Mouse (Mus musculus) gastrocnemius, postnatal 10 days (tissue): ENCODE data around the gene Ccl20. TPM values are rescaled to one million over a fixed set of nuclear protein-coding genes. Genes with fewer than 3 reads are reported as not detected.

ENCODE experiments used
- DNase-seq: peaks from one replicate; pipeline ENCODE4 v3.0.0; 2021; ENCODE audit warnings: mixed read lengths
- total RNA-seq, 2 experiments: library from RNA; stranded (reverse); gene quantifications; 2 replicates each; pipeline ENCODE4 v1.2.3; 2021

Gene Ccl20
- total RNA-seq, 2 experiments from 2014 or later, result not detected

DNA sequence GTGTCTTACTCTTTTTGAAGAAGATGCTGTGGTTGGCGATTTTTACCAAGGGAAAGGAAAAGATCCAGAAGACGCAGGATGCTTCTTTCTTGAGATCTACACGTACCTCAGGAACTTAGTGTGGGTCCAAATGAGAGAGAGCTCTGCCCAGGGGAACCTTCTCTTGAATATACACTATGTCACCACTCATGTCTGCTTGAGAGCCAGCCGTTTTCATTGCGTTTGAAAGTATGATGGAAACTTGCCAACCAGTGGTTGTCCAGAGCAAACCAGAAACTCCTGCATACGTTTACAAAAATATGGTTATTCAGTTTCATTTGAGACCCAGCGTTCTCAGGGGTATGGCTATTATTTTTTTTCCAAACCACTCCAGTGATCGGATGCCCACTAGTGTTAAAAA, 24.9 kb downstream of the Ccl20 start:
- no peak for DNase-seq

DNA sequence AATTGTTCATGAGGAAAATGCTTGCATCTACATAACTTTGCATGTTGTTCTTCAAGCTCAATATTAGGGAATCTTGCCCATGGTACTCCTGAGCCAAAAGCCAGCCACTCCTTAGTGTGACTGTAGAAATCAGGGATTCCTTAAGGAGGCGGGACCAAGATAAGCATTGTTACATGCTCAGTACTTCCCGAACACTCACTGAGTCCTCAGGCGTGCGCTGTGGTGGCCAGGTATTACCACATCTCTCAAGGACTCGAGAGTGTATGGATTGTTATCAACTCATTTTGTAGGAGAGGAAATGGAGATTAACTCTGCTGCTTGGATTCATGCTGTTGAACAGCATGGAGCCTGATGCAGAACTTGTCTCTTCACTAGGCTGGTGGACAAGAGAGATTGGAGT, 25.5 kb downstream of the Ccl20 start:
- no peak for DNase-seq

DNA sequence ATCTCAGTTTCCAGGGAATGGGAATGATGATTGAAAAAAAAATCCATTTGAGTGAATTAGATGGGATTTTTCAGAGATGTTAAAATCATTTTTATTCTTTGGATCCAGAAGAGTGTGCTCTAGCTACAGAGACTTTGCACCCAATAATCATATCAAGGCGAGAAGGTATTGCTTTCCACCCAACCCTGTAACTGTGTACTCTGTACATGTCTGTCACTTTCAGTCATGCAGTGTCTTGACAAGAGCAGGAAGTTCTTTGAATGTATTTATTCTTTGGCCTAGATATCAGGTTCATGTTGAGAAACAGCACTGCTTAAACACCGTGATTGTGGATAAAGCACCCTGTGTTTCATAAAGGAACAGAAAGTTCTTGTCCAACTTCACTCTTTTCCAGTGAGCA, 30.0 kb downstream of the Ccl20 start:
- no peak for DNase-seq

GRCm38 (mm10) chr1:83150227-83150626, 33.7 kb downstream of the Ccl20 start:
- DNase-seq, result no peak

DNA sequence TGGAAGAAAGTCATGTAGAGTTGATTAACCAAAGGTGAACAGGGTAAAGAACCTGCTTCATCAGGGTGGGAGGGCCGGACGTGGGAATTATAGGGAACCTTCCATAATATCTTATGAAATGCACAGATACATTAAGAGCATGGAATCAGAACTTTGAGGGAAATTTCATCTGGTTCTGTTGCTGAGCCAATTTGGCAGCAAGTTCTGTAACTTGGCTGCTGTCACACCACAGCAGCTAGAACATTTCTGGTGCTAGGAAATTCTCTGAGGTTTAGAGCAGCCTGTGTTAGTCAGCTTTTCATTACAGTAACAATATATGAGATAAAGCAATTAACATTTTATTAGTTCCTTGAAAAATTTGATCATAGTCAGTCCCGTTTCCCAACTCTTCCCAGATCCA, 36.4 kb downstream of the Ccl20 start:
- DNase-seq, result peak; percentile 6

- no peak for DNase-seq
Observed at GRCm38 (mm10) chr1:83156876-83157275, 40.3 kb downstream of the Ccl20 start.

DNA sequence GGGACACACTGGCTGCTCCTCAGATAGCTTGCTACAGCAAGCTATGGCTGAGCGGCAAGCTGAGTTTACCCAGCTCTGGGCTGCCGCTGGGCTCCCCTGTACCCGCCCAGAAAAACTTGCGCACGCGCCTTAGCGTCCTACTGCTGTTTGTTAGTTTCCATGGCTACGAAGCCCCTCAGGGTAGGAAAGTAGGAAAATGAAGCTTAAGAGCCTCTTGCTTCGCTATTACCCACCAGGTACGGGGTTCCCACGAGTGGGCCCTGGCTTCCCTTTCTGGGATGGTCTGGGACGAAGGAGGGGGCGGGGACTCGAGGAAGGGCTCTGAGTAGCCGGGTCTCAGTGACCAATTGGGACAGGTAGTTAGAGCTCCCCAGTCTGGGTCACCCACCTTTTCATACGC, 43.0 kb downstream of the Ccl20 start, which contains the start of gene Daw1:
Gene Daw1 (plus strand): TSS at position 150 of the 400 bp plus-strand sequence.
- peak; percentile 67 for DNase-seq

GRCm38 (mm10) chr1:83161658-83162057, 45.1 kb downstream of the Ccl20 start:
- DNase-seq, result no peak

- no peak for DNase-seq
Observed at GRCm38 (mm10) chr1:83164027-83164426, 47.5 kb downstream of the Ccl20 start.

Other genes with a start within 250 kb of the Ccl20 start
- gene A030005L19Rik, start 203.4 kb upstream of the Ccl20 start, total RNA-seq, result under 1 TPM in 1 of 2 experiments, not detected in 1; 0.31 TPM
- gene A030014E15Rik, start 191.8 kb upstream of the Ccl20 start, total RNA-seq, result not detected
- not detected for gene Gm6217, start 185.4 kb upstream of the Ccl20 start, total RNA-seq
- gene A030003K21Rik, start 173.4 kb upstream of the Ccl20 start, total RNA-seq, result not detected
- not detected for gene Gm7544, start 160.8 kb upstream of the Ccl20 start, total RNA-seq
- not detected for gene Gm47955, start 156.5 kb upstream of the Ccl20 start, total RNA-seq
- not detected for gene Gm47959, start 116.2 kb upstream of the Ccl20 start, total RNA-seq
- under 1 TPM in 1 of 2 experiments, not detected in 1; 0.16 TPM for gene Slc19a3, start 78.3 kb upstream of the Ccl20 start, total RNA-seq
- not detected for gene Krtap28-10, start 74.3 kb upstream of the Ccl20 start, total RNA-seq
- gene Gm47969, start 71.8 kb upstream of the Ccl20 start, total RNA-seq, result not detected
- not detected for gene A030005K14Rik, start 57.4 kb upstream of the Ccl20 start, total RNA-seq
- gene Krtap28-13, start 55.8 kb upstream of the Ccl20 start, total RNA-seq, result not detected
- not detected for gene Daw1, start 43.0 kb downstream of the Ccl20 start, total RNA-seq